Mouse (Mus musculus) ES-Bruce4 (cell line): ENCODE data around the gene Btbd35f10.
"Not testable (repeated sequence)": the region's sequence is repeated elsewhere in the genome, so short reads cannot be mapped to it uniquely, and the experiment has no call there.

Experiments
- CTCF ChIP-seq: IDR thresholded peaks from one replicate; pipeline ENCODE4 v1.8.1; 2011; ENCODE audit warnings: low read depth, low read length
- EP300 ChIP-seq: IDR thresholded peaks from 2 replicates; pipeline ENCODE4 v1.6.1; 2011; ENCODE audit warnings: low read depth, low read length; ENCODE audit not compliant: insufficient read depth
- POLR2A ChIP-seq: IDR thresholded peaks from one replicate; pipeline ENCODE4 v1.8.1; 2011; ENCODE audit warnings: low read length; ENCODE audit not compliant: insufficient read depth

DNA sequence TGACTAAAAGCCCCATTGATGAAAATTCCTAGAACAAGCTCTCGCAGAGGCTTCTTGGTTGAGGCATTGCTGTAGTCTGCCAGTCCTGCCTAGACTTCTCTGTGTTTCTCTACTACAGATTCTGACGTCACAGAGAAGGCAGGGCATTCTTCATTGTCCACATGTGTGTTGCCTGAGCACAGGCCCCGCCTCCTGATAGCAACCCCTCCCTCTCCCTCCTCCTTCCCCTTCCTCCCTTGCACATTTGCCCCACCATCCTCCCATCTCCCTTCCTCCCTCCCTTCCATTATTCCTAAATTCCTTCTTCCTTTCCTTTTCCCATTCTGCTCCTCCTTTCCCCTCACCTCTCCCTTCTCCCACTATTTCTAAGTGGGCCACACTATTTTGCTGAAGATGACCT, at the start of gene Btbd35f10:
- not testable (repeated sequence) for TF ChIP-seq POLR2A, CTCF, EP300
